Mouse (Mus musculus): ENCODE results near the gene Tcf7l1. TPM values are rescaled to one million over a fixed set of nuclear protein-coding genes. Genes with fewer than 3 reads are reported as not detected.

Gene Tcf7l1
- total RNA-seq, 4 experiments from 2014 or later = 8.2 to 21.0 (median 12.2) TPM

DNA sequence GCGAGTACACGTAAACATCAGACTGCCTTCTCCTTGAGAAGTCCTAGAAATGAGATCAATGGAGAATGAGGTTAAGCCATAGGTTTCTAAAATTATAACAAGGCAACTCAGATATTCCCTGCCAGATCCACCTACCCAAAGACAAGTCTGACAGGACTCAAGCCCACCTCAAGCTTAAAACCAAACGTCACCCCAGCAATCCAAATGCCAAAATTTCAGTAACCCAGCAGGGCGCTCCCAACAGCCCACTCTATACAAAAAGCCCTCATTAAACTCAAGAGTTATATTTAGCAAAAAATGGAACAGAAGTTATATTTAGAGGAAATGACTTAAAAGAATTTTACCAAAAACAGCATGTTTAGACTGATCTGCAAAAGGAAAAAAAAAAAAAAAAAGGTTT is 5.3 kb downstream of the Tcf7l1 start:
- no peak for DNase-seq

DNA sequence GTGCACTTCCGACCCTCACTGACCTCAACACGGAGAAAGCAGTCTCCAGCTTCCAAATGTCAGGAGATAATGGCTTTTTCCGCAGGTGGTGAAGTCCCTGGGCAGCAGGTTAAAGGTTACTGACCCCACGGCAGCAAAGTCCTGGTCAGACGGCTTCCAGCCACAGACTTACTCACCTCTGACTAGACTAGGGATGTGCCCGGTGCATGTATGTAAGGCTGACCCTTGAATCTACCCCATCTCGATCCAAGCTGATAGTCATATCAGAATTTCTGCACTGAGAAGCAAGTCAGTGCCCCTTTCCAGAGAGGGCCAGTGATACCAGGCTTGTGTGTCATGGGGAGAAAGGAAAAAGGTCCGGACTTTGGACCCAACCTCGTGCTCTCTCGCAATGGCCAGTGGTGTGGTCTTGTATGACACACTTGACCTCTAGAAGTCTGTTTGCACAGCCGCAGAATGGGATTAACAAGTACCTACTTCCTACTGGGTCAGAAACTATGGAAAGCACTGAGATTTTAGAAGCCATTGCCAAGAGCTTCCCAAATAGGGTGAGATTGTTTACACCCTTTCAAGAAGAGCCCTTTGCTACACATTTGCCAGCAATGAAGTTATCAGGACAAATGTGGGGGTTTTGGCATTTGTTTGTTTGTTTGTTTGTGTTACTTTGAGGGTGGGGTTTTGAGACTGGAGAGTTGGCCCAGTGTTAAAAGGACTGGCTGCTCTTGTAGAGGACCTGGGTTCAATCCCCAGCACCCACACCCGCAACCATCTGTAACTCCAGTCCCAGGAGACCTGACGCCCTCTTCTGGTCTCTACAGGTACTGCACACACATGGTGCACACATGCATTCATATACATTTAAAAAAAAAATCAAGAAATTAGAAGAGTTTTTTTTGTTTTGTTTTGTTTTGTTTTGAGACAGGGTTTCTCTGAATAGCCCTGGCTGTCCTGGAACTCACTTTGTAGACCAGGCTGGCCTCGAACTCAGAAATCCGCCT is 10.0 kb downstream of the Tcf7l1 start:
- no peak for DNase-seq

DNA sequence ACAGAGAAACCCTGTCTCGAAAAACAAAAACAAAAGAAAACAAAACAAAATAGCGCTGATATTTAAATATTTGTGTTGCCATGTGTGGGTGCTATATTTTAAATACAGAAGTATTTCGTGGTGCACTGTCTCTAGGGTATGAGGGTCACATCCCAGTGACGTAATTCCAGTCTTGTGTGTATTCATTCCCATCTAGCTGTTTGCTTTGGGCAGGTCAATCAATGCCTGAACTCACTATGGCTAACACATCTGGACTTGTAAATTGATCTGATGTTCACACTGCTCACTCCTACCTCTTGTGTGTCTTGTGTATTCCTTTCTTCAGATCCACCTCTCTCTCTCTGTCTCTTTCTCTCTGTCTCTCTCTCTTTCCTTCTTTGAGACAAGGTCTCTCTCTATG is 11.8 kb downstream of the Tcf7l1 start:
- no peak for DNase-seq

DNA sequence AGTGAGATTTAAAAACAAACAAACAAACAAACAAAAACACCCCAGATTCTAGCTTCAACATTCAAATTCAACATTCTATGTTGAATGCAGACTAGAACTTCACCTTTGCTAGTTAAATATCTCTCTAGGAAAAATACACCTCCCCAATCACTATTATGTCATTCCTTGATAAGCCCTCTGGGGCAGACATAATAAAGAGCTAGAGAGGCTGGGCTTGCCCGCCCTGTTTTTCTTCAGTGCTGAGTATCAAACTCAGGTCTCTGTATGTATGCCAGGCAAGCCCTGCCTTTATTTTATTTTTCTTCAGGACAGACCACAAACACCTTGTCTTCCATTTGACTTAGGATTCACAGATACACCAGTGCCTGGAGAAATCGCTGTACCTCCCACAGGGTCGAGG is 14.8 kb downstream of the Tcf7l1 start:
- DNase-seq = no peak

DNA sequence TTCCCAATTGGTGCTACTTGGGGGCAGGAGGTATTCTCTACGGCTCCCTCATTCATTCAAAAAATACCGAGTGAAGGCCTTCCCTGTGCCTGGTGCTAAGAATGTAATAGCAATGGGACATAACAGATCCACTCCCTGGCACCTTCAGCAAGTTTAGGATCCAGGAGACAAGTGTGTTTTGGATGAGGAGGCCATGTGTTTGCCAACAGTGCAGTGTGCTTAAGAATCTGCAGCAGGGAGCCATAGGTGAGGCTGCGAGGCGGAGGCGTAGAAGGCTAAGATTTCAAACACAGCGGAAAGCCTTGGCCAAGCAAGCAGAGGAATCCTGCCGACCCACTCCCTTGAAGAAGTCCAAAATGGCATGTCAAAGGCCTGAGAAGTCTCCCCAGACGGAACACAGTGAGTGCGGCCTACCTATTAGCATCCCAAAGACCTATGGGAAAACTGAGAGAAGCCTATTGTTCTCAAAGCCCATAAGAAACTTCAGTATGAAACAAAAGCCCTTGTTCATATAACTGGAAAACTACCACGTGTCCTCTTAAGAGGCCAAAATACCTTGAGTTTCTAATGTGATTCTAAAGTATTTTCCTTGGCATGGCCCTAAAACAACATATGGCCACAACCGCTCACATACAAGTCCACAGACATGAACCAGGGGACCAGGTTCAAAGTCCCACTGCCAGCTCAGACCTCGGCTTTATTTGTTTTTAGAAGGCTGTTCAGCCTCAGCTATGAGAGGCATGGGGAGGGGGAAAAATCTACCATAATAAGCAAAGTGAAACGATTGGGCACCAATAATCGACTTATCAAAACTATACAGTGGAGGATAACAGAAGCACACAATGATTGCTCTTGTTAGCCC is 18.9 kb downstream of the Tcf7l1 start:
- DNase-seq = no peak

DNA sequence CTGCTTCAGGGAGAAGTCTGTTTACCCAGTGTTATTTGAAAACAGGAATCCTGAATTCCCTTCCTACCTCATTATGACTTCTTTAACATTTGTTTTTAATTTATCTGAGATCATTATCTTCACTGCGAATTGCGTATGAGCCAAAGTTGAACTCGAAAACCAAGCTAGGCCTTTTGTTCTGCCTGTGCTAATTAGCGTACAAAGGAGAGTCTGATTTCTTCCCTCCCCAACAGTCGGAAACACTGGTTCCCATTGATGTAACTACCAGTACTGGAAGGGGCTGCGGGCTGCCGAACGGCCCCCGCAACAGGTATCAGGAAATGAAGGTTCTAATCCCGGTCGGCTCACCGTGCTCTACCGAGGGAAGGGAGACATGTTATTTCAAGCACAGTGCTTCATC is 19.7 kb downstream of the Tcf7l1 start:
- DNase-seq = no peak

DNA sequence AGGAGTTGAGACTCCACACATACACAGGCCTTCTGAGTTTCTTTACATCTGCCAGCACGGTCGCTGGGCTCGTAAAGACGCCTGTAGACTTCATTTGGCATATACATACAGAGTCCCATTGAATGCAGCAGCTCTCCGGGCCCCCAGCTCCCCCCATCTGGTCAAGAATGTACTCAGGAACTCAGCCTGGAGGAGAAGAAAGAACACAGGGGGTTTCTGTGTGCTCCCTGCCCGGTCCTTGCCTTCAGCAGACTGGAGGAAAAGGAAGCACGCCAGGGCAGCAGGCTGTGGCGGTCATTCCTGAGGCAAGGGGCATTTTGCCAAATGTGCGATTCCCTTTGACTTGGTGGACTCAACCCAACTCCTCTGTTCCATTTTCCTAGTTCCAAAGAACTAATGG is 20.2 kb downstream of the Tcf7l1 start:
- DNase-seq = peak; percentile 19

DNA sequence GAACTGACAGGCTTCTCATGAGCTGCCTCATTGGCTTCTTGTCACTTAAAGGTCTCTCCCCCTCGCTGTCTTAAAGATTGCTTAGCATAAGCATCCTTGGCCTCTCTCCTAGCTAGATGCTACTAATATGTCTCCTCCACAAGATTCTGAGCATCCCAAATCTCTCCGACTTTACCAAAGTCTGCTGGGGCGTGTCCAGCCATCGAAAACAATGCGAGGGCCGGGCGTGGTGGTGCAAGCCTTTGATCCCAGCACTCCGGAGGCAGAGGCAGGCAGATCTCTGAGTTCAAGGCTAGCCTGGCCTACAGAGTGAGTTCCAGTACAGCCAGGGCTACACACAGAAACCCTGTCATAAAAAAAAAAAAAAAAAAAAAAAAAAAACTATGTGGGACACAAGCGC is 21.0 kb downstream of the Tcf7l1 start:
- no peak for DNase-seq

DNA sequence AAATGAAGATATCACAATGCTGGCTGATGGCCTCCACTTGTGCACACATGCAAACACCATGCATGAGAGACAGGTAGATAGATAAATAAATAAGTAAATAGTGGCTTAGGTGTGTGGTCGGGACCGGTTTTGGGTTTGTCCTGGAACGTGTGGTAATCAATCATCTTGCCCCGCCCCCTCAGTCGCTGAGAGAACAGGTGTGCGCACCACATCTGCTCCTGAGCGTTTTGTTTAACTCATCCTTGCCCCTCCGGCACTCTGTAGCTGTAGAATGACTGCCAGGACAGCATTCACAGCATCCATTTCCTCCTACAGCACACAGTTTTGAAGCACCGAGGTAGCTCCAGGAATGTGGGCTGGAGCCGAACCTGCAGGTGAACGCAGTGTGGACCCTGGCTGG is 25.4 kb downstream of the Tcf7l1 start:
- DNase-seq = no peak

DNA sequence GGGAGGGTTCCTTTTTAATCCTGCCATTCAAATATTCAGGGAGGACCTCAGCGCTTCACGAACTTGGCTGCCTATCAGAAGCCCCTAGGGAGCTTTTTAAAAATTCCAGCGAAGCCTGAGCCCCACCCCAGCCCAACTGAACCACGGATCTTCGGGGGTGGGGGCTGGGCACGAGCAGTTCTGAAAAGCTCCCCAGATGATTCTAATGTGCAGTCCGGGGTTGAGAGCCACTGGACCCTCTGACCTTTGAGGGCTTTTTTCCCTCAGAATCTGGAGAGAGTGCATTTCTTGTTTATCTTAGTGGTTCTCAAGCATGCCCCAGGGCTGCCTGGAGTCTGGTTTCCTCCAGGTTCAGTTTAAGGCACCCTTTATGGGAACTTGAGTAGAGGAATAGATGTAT is 27.4 kb downstream of the Tcf7l1 start:
- no peak for DNase-seq

DNA sequence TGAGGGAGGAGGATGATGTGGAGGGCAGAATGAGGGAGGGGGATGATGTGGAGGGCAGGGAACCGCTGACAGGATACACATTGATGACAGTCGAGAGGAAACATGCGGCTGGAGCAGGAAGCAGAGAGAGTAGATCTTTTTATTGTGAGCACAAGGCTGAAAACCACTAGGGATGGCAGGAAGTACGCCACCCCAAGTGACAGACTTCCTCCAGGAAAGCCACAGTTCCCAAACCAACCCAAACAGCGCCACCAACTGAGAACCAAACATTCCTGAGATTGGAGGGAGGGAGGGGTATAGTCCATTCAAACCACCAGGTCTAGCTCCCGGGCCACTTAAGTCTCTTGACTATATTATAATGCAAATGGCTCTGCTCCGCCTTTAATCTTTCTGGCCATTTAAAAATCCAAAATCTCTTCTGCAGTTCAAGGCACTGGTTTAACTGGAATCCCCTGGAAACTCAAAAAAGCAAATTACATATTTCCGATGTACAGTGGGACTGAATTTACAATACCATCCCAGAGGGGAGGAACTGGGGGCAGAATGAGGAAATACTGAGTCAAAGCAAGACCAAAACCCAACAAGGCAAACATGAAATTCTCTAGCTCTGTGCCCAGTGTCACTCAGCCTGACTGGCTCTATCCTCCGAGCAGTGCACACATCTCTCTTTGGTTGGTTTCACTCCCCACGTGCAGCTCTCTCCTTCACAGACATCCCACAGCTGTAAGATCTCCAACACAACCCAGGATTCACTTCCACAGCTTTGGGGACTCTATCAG is 30.6 kb downstream of the Tcf7l1 start:
- DNase-seq = no peak

DNA sequence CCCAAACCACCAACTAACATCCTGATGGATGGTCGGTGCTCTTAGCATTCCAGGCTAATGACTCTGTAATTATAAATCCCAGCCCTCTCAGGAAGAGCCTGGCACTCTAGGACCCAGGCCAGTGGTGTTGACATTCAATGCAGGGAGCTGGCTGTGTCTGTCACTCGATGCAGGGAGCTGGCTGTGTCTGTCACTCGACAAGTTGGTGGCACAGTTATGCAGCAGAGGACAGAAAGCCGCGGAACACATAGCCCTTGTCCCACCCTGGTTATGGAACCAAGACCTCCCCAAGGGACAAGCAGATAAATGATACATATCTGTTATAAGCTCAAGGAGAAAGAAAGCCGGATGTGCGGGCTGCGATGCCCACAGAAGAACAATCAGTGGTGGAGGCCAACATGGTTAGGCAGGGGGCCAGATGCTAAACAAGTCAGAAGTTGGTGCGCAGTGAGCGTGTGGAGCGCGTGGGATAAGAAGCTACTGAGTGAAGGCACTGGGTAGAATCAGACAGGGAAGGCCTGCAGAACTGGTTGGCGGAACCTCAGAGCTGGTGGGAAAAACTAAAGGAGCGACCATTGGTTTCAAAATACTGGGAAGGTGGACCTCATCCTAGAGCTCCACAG is 33.7 kb downstream of the Tcf7l1 start:
- no peak for DNase-seq

DNA sequence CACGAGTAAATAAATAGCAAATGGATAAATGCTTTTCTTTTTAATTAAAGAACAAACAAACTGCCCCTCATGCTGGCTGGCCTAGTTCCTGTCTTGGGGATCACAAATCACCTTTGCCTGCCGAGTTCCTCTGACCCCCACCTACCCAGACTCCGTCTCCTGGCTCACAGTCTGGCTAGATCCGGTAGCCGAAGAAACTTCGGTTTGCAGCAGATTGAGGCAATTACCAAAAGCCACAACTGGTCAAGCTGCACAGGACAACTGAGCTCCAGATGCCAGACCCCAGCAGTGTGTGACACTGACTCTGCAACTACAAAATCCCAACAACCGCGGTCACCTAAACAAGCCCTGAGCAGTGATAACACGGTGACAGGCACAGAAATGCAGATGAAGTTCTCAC is 34.8 kb downstream of the Tcf7l1 start:
- no peak for DNase-seq

DNA sequence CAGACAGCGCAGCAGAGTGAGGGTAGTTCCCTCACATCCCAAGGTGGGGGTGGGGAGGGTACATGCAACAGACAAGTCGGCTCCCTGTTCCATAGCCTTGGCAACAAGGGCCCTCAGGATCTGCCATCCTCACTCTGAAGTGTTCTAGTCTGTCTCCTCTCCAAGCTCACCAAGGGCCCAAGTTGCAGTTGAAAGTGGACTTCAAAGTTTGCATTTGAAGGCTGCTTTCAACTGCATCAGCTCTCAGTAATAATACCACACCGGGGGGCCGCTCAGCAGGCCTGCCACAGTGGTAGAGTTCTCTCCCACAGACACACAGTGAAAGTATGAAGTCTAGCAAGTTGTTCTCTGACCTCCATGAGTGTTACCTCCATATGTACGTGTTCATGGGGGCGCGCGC is 35.3 kb downstream of the Tcf7l1 start:
- no peak for DNase-seq

DNA sequence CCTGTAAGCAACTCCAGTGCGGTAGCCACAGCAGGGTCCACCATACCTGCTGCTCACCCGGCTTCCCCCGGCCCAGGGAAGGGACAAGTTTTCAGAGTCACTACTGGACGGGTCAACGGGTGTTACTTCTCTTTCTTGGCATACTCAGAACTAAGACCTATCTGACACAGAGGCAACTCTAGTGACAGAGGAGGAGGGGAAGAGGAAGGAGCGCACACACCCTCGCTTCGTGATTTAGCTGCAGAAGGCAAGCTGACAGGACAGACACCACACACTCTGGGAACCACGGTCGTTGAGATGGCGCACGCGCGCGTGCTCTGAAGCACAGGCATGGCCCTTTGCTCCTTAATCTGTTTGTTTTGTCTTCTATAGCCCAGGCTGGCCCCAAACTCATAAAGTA is 36.2 kb downstream of the Tcf7l1 start:
- DNase-seq = no peak

DNA sequence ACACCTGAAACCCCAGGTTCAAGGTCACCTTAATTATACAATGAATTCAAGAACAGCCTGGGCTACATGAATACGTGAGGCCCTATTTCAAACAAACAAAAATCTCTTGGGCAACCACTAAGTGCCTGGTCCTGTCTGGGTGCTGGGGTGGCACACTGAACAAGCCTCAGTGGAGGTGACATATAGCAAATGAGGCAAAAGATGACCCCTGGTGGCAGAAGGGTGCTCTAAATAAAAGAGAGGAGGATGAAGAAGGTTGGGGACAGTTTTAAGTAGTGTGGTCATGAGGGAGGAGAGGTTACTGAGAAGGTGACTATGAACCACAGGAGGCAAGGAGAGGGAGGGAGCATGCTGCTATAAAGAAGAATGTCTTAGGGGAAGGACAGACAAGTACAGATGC is 37.8 kb downstream of the Tcf7l1 start:
- DNase-seq = no peak

DNA sequence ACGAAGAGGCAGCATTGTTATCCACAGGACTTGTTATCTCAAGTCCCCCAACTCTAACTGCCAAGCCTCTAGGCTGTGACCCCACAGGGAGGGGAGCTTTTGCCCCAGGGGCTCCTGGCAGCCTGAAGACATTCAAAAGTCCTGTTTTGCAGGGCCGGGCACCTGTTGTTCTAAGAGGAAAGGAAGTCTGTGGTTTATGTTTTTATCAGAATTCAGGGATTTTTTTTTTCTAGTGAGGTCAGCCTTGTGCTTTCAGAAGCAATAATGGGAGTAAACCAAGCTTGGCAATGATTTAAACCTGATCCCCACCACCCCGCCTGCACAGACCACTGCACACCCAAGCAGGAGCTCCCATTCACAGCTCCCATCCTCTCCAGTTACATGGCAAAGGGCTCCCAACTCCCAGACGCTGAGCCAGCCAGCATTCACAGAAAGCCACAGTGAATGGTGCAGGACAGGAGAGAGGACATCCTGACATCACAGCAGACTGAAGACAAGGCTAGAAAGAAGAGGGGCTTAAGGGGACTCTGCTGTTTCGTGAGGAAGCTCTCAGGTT is 40.1 kb downstream of the Tcf7l1 start:
- DNase-seq = no peak

DNA sequence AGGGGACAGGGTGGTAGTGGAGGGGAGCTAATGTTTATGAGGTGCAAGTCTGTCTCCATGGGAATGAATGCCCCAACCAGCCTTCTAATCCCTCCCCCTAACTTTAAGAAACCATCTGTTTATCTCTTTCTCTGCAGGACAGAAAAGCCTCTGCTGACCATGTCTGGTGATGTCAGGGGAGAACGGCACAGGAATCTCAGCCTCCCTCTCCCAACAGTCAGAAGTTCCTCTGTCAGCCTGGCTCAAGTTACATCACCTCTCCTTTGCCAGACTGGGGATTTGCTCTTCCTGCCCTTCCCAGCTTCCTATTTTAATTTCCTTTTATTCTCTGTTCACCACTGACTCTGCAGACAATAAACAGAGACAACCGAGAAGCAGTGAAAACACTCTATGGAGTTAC is 40.6 kb downstream of the Tcf7l1 start:
- DNase-seq = no peak

DNA sequence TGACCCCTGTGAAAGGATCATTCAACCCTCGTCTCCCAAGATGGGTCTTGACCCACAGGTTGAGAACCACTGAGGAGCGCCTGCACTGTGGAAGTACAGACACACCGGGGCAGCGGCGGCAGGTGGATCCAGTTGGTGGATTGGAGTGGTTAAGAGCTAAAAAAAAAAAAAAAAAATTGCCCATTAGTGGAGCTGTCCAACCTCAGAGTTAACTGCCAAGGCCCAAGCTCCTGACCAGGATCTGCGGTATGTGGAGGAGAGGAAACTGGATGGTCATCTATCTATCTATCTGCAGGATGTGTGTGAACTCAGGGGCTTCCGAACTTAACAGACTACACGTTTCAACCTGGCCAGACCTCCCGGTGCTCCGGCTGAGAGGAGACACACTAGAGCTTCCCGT is 41.2 kb downstream of the Tcf7l1 start:
- DNase-seq = no peak

DNA sequence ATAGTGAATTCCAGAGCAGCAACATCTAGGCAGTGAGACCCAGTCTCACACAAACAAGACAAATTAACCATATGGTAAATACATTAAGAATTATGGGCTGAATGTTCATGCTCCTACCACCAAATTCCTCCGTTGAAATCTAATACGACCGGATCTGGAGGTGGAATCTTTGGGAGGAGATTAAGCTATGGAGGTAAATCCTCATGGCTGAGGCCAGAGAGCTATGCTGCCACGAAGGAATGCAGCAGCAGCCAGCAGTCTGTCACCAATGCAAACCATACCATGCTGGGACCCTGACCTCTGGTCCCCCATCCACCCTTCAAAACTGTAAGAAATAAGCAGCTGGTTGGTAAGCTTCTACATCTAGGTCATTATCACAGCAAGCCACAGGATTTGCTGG is 41.9 kb downstream of the Tcf7l1 start:
- no peak for DNase-seq

DNA sequence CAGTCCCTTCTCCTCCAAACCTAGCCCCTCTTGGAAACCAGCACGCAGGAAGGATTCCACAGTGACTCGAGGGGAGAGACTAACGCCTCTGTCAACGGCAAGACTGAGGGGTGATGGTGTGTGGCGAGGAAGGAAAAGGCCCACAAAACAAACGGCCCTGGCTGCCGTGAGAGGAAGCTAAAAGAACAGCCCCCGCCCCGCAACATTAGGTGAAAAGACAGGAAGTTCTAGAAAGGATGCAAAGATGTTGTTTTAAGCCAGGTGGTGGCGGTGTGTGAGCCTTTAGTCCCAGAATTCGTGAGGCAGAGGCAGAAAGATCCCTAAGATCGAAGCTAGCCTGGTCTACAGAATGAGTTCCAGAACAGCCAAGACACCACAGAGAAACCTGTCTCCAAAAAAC is 43.3 kb downstream of the Tcf7l1 start:
- no peak for DNase-seq
